Mouse (Mus musculus): Measurements from ENCODE around the gene Ube3b. TPM values are rescaled to one million over a fixed set of nuclear protein-coding genes. Genes with fewer than 3 reads are reported as not detected.

Gene Ube3b
- polyA plus RNA-seq, 1 experiment from 2014 or later: 42.5 TPM

DNA sequence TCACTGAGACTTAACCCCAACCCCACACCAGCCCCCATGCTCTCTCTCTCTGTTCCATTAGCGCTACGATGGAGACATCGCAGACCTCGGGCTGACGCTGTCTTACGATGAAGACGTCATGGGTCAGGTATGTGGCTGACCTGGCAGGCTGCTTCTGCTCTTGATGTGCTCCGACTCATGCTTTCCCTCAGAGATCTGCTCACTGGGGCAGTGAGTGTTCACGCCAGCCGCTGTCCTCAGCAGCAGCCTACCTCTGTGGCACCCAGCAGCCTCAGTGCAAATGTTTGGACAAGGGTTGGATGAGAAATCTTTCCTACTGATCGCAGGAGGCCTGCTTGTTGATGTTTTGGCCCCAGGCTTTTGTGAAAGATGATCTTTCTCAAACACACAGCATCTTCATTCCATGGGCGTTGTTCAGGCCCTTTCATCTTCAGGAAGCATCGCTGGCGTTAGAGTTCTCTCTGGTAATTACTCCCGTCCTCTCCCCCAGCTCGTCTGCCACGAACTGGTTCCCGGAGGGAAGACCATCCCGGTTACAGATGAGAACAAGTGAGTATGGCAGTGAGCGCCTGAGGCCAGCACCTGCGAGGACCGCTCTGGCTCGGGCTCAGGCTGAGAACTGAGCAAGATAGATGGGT lies 32.1 kb downstream of the Ube3b start:
- no peak; the same call in 1 of the 2 replicates for ATAC-seq (ENCODE audit: insufficient read depth, low FRiP score)
- no peak overlapping the region for H3K9ac ChIP-seq (ENCODE audit: low read length)

DNA sequence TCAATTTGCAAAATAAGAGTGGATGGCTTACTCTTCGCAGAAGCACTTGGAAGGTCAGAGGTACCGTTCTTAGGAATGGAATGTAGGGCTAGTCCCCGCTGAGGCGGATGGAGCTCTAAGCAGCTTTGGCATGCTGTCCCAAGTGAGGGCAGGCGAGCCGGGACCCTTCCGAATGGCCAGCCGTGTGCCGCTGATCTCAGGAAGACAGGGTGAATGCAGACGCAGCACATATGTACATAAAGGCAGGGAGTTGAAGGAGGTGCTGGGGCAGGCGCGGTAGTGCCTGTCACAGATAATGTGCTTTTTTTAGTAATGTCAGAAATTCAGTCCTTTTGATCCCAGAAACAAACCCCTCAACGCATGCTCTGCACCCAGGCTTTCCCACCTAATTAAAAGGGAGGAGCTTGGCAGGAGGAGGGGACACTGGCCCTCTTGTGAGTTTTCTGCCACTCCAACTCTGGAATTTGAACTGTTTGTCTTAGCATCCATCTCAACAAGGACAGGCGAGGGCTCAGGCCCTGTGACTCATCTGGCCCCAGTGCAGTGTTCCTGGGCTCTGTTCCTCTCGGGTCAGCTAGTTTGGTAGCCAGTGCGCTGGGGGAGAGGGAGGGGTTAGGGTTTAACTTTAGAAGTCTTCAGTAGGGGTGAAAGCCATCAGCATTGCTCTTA lies 32.8 kb downstream of the Ube3b start:
- ATAC-seq (ENCODE audit: insufficient read depth, low FRiP score): 0 out of 2 replicates have a peak, but pooled peaks have one; percentile 26
- H3K27ac ChIP-seq (ENCODE audit: low read length): no peak overlapping the region
- 45% methylated on average over 16 of the region's 16 CpGs for WGBS

More for the DNA sequence above, 32.1 kb downstream of the Ube3b start:
- H3K4me1 ChIP-seq (ENCODE audit: control insufficient read depth, insufficient read depth, low read length): no peaks in the 10 kb centered on the region; the same call in 1 of the 2 replicates
- 53% methylated on average over 23 of the region's 23 CpGs for WGBS
- H3K4me2 ChIP-seq (ENCODE audit: low read depth, low read length): no peak overlapping the region
- H3K9me3 ChIP-seq (replicated peaks; ENCODE audit: control insufficient read depth, low read length): no peaks in the 10 kb centered on the region
- no peaks in the 10 kb centered on the region for H3K27me3 ChIP-seq (ENCODE audit: control insufficient read depth, insufficient read depth, low read length)
- H3K36me3 ChIP-seq (ENCODE audit: control insufficient read depth, insufficient read depth, low read length): peaks cover 48% of the 10 kb centered on the region
- no peak overlapping the region for H3K4me3 ChIP-seq (replicated peaks; ENCODE audit: low read length)
- H3K27ac ChIP-seq (ENCODE audit: low read length): no peak overlapping the region

DNA sequence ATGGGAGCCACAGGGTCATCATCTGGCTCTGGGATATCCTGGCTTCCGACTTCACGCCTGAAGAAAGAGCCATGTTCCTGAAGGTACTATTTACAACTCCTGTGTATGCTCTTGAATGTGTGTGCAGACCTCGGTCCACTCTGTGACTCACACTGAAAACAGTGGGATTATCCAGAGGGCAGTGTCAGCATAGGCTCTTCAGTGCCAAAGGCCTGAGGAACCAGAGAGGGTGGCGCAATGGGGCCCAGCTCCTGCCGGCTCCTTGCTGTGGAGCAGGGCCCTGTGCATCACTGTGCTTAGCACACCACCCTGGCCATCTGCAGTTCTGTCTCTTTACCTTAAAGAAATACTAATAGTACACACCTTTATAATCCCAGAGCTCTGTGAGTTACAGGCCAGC lies 35.2 kb downstream of the Ube3b start:
- H3K36me3 ChIP-seq (ENCODE audit: control insufficient read depth, insufficient read depth, low read length): peaks cover 27% of the 10 kb centered on the region
- no peak overlapping the region for H3K4me2 ChIP-seq (ENCODE audit: low read depth, low read length)
- no peaks in the 10 kb centered on the region for H3K9me3 ChIP-seq (replicated peaks; ENCODE audit: control insufficient read depth, low read length)
- H3K4me3 ChIP-seq (replicated peaks; ENCODE audit: low read length): no peak overlapping the region
- no peak overlapping the region for H3K27ac ChIP-seq (ENCODE audit: low read length)
- WGBS: 91% methylated on average over 5 of the region's 5 CpGs
- no peak overlapping the region for H3K9ac ChIP-seq (ENCODE audit: low read length)
- no peaks in the 10 kb centered on the region for H3K27me3 ChIP-seq (ENCODE audit: control insufficient read depth, insufficient read depth, low read length)
- ATAC-seq (ENCODE audit: insufficient read depth, low FRiP score): no peak
- H3K4me1 ChIP-seq (ENCODE audit: control insufficient read depth, insufficient read depth, low read length): no peaks in the 10 kb centered on the region; the same call in 1 of the 2 replicates

More for the DNA sequence above, 32.8 kb downstream of the Ube3b start:
- H3K36me3 ChIP-seq (ENCODE audit: control insufficient read depth, insufficient read depth, low read length): peaks cover 45% of the 10 kb centered on the region
- no peak overlapping the region for H3K9ac ChIP-seq (ENCODE audit: low read length)
- H3K9me3 ChIP-seq (replicated peaks; ENCODE audit: control insufficient read depth, low read length): no peaks in the 10 kb centered on the region
- no peak overlapping the region for H3K4me2 ChIP-seq (ENCODE audit: low read depth, low read length)
- H3K4me3 ChIP-seq (replicated peaks; ENCODE audit: low read length): no peak overlapping the region
- H3K4me1 ChIP-seq (ENCODE audit: control insufficient read depth, insufficient read depth, low read length): no peaks in the 10 kb centered on the region; the same call in 1 of the 2 replicates
- H3K27me3 ChIP-seq (ENCODE audit: control insufficient read depth, insufficient read depth, low read length): no peaks in the 10 kb centered on the region

DNA sequence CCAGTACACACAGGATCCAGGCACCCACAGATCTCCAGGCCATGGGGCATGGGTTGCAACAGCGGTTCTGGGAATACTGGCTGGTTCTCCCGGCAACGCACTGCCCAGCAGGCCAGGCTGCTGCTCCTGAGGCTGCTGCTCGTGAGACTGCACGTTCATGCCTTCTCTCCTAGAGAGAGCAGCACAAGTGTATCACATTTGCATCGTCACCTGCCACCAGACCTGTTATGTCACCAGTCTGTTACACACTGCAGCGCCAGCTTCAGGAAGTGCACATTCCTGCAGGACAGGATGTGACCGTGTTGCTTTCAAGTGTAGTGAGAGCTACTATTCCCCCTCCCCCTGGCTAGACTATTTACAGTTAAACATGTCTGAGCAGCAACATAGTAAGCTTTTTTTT lies 36.4 kb downstream of the Ube3b start:
- Histone ChIP-seq H3K27me3 (ENCODE audit: control insufficient read depth, insufficient read depth, low read length) (no peaks in the 10 kb centered on the region), H3K4me3 (replicated peaks; ENCODE audit: low read length) (no peak overlapping the region), H3K9me3 (replicated peaks; ENCODE audit: control insufficient read depth, low read length) (no peaks in the 10 kb centered on the region), H3K36me3 (ENCODE audit: control insufficient read depth, insufficient read depth, low read length) (peaks cover 17% of the 10 kb centered on the region), H3K4me2 (ENCODE audit: low read depth, low read length) (no peak overlapping the region), H3K27ac (ENCODE audit: low read length) (no peak overlapping the region), H3K9ac (ENCODE audit: low read length) (no peak overlapping the region), H3K4me1 (ENCODE audit: control insufficient read depth, insufficient read depth, low read length) (no peaks in the 10 kb centered on the region; the same call in 1 of the 2 replicates)
- 77% methylated on average over 8 of the region's 8 CpGs for WGBS
- no peak for ATAC-seq (ENCODE audit: insufficient read depth, low FRiP score)

DNA sequence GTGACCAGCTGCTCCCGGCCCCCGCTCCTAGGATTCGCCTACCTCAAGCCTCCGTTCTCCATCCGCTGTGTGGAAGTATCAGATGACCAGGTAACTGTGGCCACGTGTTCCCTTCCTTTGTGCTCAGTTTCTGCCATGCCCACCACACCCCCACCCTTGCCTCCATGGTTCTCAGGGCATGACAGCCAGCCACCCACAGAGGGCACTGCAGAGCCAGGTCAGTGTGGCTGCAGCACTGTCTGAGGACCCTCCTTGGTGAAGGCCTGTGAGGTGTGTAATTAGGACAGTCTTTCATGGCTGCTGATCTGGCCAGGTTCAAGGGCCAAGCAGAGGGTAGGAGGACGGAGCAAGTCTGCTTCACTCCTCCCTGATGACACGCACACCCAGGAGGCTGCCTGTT lies 38.1 kb downstream of the Ube3b start:
- H3K4me3 ChIP-seq (replicated peaks; ENCODE audit: low read length): no peak overlapping the region
- H3K27me3 ChIP-seq (ENCODE audit: control insufficient read depth, insufficient read depth, low read length): no peaks in the 10 kb centered on the region
- H3K4me1 ChIP-seq (ENCODE audit: control insufficient read depth, insufficient read depth, low read length): no peaks in the 10 kb centered on the region
- H3K27ac ChIP-seq (ENCODE audit: low read length): no peak overlapping the region
- H3K4me2 ChIP-seq (ENCODE audit: low read depth, low read length): no peak overlapping the region
- H3K9ac ChIP-seq (ENCODE audit: low read length): no peak overlapping the region
- H3K9me3 ChIP-seq (replicated peaks; ENCODE audit: control insufficient read depth, low read length): no peaks in the 10 kb centered on the region
- H3K36me3 ChIP-seq (ENCODE audit: control insufficient read depth, insufficient read depth, low read length): peaks cover 10% of the 10 kb centered on the region
- no peak for ATAC-seq (ENCODE audit: insufficient read depth, low FRiP score)
- WGBS: 73% methylated on average over 8 of the region's 8 CpGs

DNA sequence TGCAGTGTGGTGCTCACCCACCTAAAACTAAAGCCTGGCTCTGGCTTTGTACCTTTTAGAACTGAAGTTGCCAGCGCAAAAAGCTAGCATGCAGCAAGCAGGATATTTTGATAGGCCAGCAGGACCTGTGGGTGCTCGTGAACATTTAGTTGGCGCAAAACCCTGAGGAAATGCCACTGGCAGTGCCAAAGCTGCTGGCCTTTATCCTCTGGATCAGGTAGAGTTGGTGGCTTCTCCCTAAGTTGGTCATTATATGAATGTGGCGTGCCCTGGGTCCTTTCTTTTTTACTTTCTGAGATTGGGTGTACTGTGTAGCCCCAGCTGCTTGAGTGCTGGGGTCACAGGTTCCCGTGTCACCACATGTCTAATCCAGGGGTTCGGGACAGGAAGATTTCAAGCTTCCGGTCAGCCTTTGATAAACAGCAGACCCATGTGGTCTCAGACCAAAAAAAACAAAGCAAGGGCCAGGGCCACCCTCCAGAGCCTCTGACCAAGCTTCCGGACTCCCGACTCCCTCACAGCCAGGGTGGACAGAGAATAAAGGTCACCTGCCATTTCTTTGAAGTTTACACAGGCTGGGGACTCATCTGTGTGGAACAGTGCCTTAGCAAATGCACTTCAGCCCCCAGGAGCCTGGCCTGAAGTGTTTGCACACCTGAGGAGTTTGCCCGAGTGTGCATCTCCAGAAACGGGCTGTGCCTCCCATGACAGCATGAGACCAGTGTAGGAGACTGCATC lies 41.3 kb downstream of the Ube3b start:
- no peaks in the 10 kb centered on the region for H3K9me3 ChIP-seq (replicated peaks; ENCODE audit: control insufficient read depth, low read length)
- 0 out of 2 replicates have a peak, but pooled peaks cover 4% of the 10 kb centered on the region for H3K36me3 ChIP-seq (ENCODE audit: control insufficient read depth, insufficient read depth, low read length)
- 56% methylated on average over 11 of the region's 11 CpGs for WGBS
- H3K27me3 ChIP-seq (ENCODE audit: control insufficient read depth, insufficient read depth, low read length): no peaks in the 10 kb centered on the region
- ATAC-seq (ENCODE audit: insufficient read depth, low FRiP score): no peak
- no peaks in the 10 kb centered on the region for H3K4me1 ChIP-seq (ENCODE audit: control insufficient read depth, insufficient read depth, low read length)
- no peak overlapping the region for H3K4me3 ChIP-seq (replicated peaks; ENCODE audit: low read length)
- H3K9ac ChIP-seq (ENCODE audit: low read length): no peak overlapping the region
- no peak overlapping the region for H3K4me2 ChIP-seq (ENCODE audit: low read depth, low read length)
- H3K27ac ChIP-seq (ENCODE audit: low read length): no peak overlapping the region

DNA sequence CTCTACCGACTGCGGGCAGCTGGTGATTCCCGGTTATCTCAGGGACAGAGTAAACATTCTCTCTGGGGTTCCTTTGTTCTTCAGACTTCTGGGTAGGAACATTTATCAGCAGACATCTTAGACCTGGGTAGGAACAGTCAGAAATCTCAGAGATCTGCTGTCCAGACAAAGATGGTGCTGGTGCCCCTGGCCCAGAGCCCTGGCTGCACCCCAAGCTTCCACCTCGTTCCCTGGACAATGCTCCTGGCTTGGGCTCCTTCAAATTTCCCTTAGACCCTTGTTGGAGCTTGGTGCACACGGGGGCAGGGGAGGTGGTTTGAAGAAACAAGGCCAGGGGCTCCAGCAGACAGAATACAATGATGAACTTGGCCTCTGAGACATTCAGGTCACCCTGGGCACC lies 42.2 kb downstream of the Ube3b start:
- H3K9ac ChIP-seq (ENCODE audit: low read length): no peak overlapping the region
- H3K36me3 ChIP-seq (ENCODE audit: control insufficient read depth, insufficient read depth, low read length): 0 out of 2 replicates have a peak, but pooled peaks cover 4% of the 10 kb centered on the region
- no peak for ATAC-seq (ENCODE audit: insufficient read depth, low FRiP score)
- H3K27ac ChIP-seq (ENCODE audit: low read length): no peak overlapping the region
- no peaks in the 10 kb centered on the region for H3K4me1 ChIP-seq (ENCODE audit: control insufficient read depth, insufficient read depth, low read length)
- WGBS: 15% methylated on average over 5 of the region's 5 CpGs
- no peak overlapping the region for H3K4me2 ChIP-seq (ENCODE audit: low read depth, low read length)
- H3K9me3 ChIP-seq (replicated peaks; ENCODE audit: control insufficient read depth, low read length): no peaks in the 10 kb centered on the region
- H3K4me3 ChIP-seq (replicated peaks; ENCODE audit: low read length): no peak overlapping the region
- H3K27me3 ChIP-seq (ENCODE audit: control insufficient read depth, insufficient read depth, low read length): no peaks in the 10 kb centered on the region

DNA sequence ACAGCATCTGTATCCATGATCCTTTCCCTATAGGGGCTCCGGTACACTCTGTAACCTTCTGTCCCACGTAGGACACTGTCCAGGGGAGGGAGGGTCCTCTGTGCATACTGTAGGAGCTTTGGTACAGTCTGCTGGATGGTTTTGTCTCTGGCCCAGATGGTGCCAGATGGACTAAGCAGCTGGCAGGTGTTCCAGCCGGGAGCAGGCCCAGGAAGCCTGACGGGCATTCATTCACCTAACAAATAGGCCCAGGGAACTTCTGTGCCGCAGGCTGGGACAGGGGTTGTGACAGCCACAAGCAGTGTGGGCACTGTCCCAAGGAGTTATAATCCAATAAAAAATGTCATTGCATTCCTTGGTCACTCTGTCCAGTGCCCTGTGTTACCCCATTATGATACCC lies 43.6 kb downstream of the Ube3b start:
- H3K4me2 ChIP-seq (ENCODE audit: low read depth, low read length): no peak overlapping the region
- H3K36me3 ChIP-seq (ENCODE audit: control insufficient read depth, insufficient read depth, low read length): 0 out of 2 replicates have a peak, but pooled peaks cover 3% of the 10 kb centered on the region
- 79% methylated on average over 5 of the region's 5 CpGs for WGBS
- no peaks in the 10 kb centered on the region for H3K9me3 ChIP-seq (replicated peaks; ENCODE audit: control insufficient read depth, low read length)
- H3K9ac ChIP-seq (ENCODE audit: low read length): no peak overlapping the region
- H3K4me1 ChIP-seq (ENCODE audit: control insufficient read depth, insufficient read depth, low read length): no peaks in the 10 kb centered on the region
- H3K27me3 ChIP-seq (ENCODE audit: control insufficient read depth, insufficient read depth, low read length): no peaks in the 10 kb centered on the region
- no peak for ATAC-seq (ENCODE audit: insufficient read depth, low FRiP score)
- H3K27ac ChIP-seq (ENCODE audit: low read length): no peak overlapping the region
- H3K4me3 ChIP-seq (replicated peaks; ENCODE audit: low read length): no peak overlapping the region

DNA sequence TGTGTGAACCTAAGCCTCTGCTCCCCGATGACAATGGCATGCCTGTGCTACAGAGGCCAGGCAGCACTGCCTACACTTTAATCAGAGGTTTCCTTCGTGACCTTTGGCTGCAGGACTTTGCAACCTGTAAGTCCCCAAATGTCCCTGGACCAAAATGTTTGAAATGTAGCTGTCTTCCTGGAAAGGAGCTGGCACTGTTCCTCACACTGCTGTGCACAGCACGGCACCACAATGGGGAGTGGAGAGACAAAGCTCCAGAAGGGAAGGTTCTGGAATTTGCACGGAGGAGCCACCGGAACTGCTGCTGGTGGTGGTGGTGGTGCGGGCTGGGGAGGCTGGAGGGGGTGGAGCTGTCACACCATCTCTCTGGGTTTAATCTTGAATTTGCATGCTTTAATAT lies 46.3 kb downstream of the Ube3b start:
- no peak for ATAC-seq (ENCODE audit: insufficient read depth, low FRiP score)
- no peaks in the 10 kb centered on the region for H3K27me3 ChIP-seq (ENCODE audit: control insufficient read depth, insufficient read depth, low read length)
- no peak overlapping the region for H3K4me3 ChIP-seq (replicated peaks; ENCODE audit: low read length)
- no peak overlapping the region for H3K9ac ChIP-seq (ENCODE audit: low read length)
- no peaks in the 10 kb centered on the region for H3K36me3 ChIP-seq (ENCODE audit: control insufficient read depth, insufficient read depth, low read length)
- WGBS: 74% methylated on average over 6 of the region's 6 CpGs
- no peak overlapping the region for H3K4me2 ChIP-seq (ENCODE audit: low read depth, low read length)
- H3K9me3 ChIP-seq (replicated peaks; ENCODE audit: control insufficient read depth, low read length): no peaks in the 10 kb centered on the region
- H3K27ac ChIP-seq (ENCODE audit: low read length): no peak overlapping the region
- H3K4me1 ChIP-seq (ENCODE audit: control insufficient read depth, insufficient read depth, low read length): no peaks in the 10 kb centered on the region

Data from stomach, embryonic 16.5 days (tissue).